Mouse (Mus musculus) midbrain, embryonic 14.5 days (tissue): ENCODE data around the gene Plxnc1. TPM values are rescaled to one million over a fixed set of nuclear protein-coding genes. Genes with fewer than 3 reads are reported as not detected.

Experiments
- ATAC-seq: fragments of 200-750 bp; cut with Nextera tagmentation; 2 replicates; pipeline ENCODE4 v1.8.0; 2017; ENCODE audit warnings: moderate number of reproducible peaks, moderate library complexity; ENCODE audit not compliant: low FRiP score, low TSS enrichment
- DNase-seq: peaks from one replicate; pipeline ENCODE4 v3.0.0-alpha.2; 2015
- H3K27ac ChIP-seq: fragments of 300-500 bp; sonication (generic); replicated peaks from 2 replicates; pipeline ENCODE4 v1.5.1; 2014; ENCODE audit warnings: mild to moderate bottlenecking, low read depth, low read length, moderate library complexity
- H3K27me3 ChIP-seq: fragments of 300-500 bp; sonication (generic); 2 replicates; pipeline ENCODE4 v1.6.1; 2014; ENCODE audit warnings: low read length, control low read depth, mixed read lengths; ENCODE audit not compliant: control insufficient read depth, insufficient read depth
- H3K36me3 ChIP-seq: fragments of 300-500 bp; sonication (generic); 2 replicates; pipeline ENCODE4 v1.6.1; 2014; ENCODE audit warnings: low read length, control low read depth; ENCODE audit not compliant: control insufficient read depth, insufficient read depth
- H3K4me1 ChIP-seq: fragments of 300-500 bp; sonication (generic); 2 replicates; pipeline ENCODE4 v1.6.1; 2014; ENCODE audit warnings: mild to moderate bottlenecking, antibody characterized with exemption, low read length, control low read depth; ENCODE audit not compliant: control insufficient read depth, insufficient read depth
- H3K4me2 ChIP-seq: fragments of 300-500 bp; sonication (generic); 2 replicates; pipeline ENCODE4 v1.6.1; 2014; ENCODE audit warnings: mild to moderate bottlenecking, low read length, moderate library complexity
- H3K4me3 ChIP-seq: fragments of 300-500 bp; sonication (generic); replicated peaks from 2 replicates; pipeline ENCODE4 v1.5.1; 2014; ENCODE audit warnings: low read depth, low read length
- H3K9ac ChIP-seq: fragments of 300-500 bp; sonication (generic); replicated peaks from 2 replicates; pipeline ENCODE4 v1.6.1; 2014; ENCODE audit warnings: mild to moderate bottlenecking, low read length, moderate library complexity
- H3K9me3 ChIP-seq: fragments of 300-500 bp; sonication (generic); 2 replicates; pipeline ENCODE4 v1.6.1; 2016; ENCODE audit warnings: low read length, control low read depth, mixed read lengths; ENCODE audit not compliant: control insufficient read depth
- WGBS: fragments of 180-500 bp; shearing (Covaris S2); extraction: QIAGEN DNeasy Blood & Tissue Kit; methylation state at CpG from one replicate; pipeline ENCODE4 v1.1.7; 2014; 5-methylcytosine and 5-hydroxymethylcytosine counted together
- polyA plus RNA-seq: library from polyadenylated mRNA; unstranded; fragments of >200 nt; fragmentation: Nextera tagmentation; extraction: Ambion mirVana; gene quantifications from 2 replicates; pipeline ENCODE4 v1.2.1, GENCODE M21; 2014

Gene Plxnc1
- polyA plus RNA-seq, 1 experiment from 2014 or later, result 23.4 TPM

DNA sequence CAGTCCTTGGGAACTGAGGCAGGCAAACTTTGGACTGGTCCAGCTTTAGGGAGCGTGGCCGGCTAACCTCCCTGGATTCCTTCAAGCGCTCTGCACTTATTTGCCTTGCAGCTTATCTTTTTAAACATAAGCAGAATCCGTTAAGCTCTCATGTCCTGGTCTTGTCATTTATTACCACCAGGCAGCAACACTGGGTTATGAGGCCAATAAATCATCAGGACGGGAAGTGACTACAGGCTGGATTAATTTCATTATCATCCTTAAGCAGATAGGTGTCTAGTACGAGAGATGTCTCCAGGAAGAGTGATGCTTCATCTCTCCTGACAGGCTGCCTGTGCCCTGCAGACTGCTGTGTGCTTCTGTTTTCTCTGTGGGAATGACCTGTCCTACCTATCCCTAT lies 136.4 kb downstream of the Plxnc1 start:
- no peak overlapping the region for H3K27ac ChIP-seq
- peaks cover 9% of the 10 kb centered on the region; the same call in 1 of the 2 replicates for H3K4me1 ChIP-seq
- H3K36me3 ChIP-seq, result peaks cover 12% of the 10 kb centered on the region
- DNase-seq (no peak), ATAC-seq (no peak)
- no peak overlapping the region for H3K4me3 ChIP-seq
- H3K9me3 ChIP-seq, result no peaks in the 10 kb centered on the region
- H3K4me2 ChIP-seq, result no peak overlapping the region
- 71% methylated on average over 6 of the region's 6 CpGs for WGBS
- H3K27me3 ChIP-seq, result no peaks in the 10 kb centered on the region
- H3K9ac ChIP-seq, result no peak overlapping the region

DNA sequence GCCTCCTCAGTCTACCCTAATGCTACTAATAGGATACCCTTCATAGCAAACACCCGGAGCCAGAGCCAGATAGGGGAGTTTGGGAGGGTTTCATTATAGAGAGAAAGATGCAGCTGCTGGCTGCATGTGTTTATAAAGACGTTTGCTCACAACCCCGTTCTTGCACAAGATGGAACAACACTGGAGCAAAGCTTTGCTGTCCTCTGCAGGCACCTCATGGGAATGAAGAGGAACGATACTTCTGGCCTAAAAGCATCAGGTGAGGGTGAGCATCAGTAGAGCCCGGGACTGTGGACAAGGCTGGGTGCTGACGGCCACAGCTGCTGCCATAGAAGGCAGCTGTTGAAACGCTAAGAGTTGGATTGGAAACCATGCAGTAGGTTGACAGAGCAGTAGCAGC lies 137.3 kb downstream of the Plxnc1 start:
- 82% methylated on average over 7 of the region's 7 CpGs for WGBS
- Histone ChIP-seq H3K4me2 (no peak overlapping the region), H3K4me1 (peaks cover 4% of the 10 kb centered on the region; the same call in 1 of the 2 replicates), H3K4me3 (no peak overlapping the region), H3K9me3 (no peaks in the 10 kb centered on the region), H3K36me3 (peaks cover 12% of the 10 kb centered on the region), H3K9ac (no peak overlapping the region), H3K27me3 (no peaks in the 10 kb centered on the region), H3K27ac (no peak overlapping the region)
- ATAC-seq (no peak), DNase-seq (no peak)

DNA sequence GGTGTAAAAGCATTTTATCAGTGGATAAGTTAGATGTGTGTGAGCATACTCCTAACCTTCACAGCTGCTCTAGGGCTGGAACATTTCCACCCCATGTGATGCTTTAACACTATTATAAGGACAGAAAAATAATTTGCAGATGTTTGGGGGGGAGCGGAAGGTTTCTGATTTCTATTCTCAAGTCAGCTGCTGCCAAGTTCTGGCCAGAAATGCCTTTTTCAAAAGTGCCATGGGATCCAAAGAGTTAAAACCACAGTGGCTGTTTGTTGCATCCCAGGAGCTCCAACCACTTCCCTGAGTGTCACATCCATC lies 139.8 kb downstream of the Plxnc1 start:
- 95% methylated on average over 1 of the region's 1 CpGs for whole genome bisulfite sequencing

DNA sequence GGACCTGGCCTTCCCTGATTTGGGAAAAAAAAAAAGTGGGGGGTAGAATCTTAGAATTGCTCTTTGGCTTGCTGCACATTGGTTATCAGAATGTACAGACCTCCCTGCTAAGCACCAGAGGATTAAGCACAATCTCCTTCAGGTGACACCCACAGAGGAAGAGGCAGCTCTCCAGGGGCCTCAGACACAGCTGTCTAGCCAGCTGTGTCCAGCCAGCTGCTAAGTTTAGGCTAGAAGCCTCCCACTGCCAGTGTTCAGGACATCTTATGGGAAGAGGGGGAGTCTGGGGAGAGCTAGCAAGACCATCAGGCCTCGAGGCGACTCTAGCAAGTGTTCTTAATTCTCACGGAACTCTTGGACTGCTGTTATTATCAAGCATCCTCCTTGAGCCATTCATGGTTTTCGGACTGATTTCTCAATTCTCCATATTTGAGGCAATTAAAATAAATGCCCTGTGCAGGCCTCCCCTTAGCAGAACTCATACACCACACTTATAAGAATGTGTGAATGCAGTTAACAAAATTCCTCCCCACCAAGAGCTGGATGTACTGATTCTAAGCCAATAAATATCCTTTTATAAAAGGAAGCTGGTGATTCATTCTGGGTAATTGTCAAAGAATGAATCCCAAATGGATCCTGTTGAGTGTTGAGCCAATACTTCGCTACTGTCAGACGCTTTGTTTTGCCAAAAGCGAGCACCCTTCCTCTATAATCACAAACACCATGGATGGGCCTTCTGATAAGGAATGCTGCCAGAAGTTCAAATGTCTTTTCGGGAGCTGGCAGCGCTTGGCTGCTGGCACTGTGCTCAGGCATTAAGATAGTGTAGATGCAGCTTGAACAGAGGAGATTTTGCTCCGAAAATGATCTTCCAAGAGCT lies 140.4 kb downstream of the Plxnc1 start:
- H3K9me3 ChIP-seq, result no peaks in the 10 kb centered on the region
- WGBS, result 88% methylated on average over 10 of the region's 10 CpGs
- DNase-seq (no peak), ATAC-seq (no peak)
- H3K4me2 ChIP-seq, result no peak overlapping the region
- peaks cover 11% of the 10 kb centered on the region for H3K36me3 ChIP-seq
- H3K9ac ChIP-seq, result no peak overlapping the region
- H3K4me3 ChIP-seq, result no peak overlapping the region
- H3K4me1 ChIP-seq, result no peaks in the 10 kb centered on the region
- no peaks in the 10 kb centered on the region for H3K27me3 ChIP-seq
- H3K27ac ChIP-seq, result no peak overlapping the region

More for the DNA sequence above, 139.8 kb downstream of the Plxnc1 start:
- Histone ChIP-seq H3K27me3 (no peaks in the 10 kb centered on the region), H3K27ac (no peak overlapping the region), H3K4me2 (no peak overlapping the region), H3K9ac (no peak overlapping the region), H3K4me3 (no peak overlapping the region), H3K9me3 (no peaks in the 10 kb centered on the region), H3K36me3 (peaks cover 11% of the 10 kb centered on the region), H3K4me1 (no peaks in the 10 kb centered on the region)
- DNase-seq (no peak), ATAC-seq (no peak)

DNA sequence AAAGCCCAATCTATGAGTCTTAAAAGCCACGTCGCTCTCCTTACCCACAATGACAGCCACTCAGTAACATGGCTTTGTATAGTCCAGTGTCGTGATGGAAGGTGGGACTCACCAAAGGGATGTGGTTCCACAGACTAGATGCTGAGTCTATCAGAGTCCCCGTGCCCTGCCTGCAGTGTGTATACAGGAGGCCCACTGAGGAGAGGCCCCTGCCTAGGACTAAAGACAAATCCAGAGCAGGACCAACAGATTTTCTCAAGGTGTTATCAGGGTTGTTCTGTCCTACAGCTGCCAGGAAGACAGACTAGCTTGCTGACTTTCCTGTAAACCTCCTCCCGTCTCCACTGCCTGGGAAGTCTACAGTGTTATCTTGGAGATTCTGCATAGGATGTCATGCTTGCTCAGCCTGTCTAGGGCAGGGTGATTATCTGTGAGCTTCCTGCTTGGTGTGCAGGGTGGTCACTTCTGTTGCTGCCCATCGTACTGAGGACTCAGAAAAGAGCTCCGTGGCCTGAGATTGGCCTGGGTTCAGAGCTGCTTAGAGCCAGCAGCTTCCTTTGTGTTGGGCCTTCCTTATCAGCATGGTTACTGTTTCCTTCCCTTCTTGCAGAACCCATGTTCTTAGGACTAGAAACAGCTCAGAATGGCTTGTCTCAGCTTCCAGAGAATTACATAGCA lies 143.8 kb downstream of the Plxnc1 start:
- Histone ChIP-seq H3K27me3 (no peaks in the 10 kb centered on the region), H3K4me1 (no peaks in the 10 kb centered on the region), H3K36me3 (peaks cover 24% of the 10 kb centered on the region), H3K9ac (no peak overlapping the region), H3K4me3 (no peak overlapping the region), H3K27ac (no peak overlapping the region), H3K9me3 (no peaks in the 10 kb centered on the region), H3K4me2 (no peak overlapping the region)
- ATAC-seq (no peak), DNase-seq (no peak)
- WGBS, result 89% methylated on average over 7 of the region's 7 CpGs

DNA sequence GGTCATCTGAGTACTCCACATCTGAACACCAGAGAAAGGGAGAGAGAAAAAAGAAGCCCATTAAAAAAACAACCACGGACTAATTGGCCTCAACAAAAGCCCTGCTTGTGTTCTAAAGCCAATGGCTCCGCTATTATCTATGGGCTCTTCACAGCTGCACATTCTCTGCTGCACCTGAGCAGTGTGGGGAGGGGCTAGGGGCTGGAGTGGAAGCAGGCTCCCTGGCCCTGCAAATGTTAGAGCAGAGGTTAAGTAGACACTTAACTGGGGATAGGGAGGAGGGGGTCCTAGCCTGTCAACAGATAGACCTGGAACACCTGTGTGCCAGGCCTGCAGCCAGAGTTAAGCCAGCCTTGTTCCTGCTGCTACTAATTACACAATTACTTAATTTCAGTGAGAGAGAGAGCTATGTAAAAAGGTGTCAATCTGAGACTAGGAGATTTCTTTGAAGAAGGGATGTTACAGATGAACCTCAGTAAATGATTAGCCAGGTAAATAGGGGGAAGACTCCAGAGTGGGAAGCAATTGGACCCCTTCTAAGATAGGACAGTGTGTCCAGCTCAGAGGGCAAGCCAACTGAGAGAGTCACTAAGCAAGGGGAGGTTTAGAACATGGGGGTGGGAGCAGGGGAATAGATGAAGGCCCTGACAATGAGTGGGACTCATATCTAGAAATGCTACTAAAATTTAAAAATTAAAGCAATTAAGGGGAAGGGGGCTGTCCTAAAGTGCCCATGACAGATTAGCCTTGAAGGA lies 145.0 kb downstream of the Plxnc1 start:
- Histone ChIP-seq H3K36me3 (peaks cover 26% of the 10 kb centered on the region), H3K9me3 (no peaks in the 10 kb centered on the region), H3K27me3 (no peaks in the 10 kb centered on the region), H3K9ac (no peak overlapping the region), H3K4me2 (no peak overlapping the region), H3K4me3 (no peak overlapping the region), H3K27ac (no peak overlapping the region), H3K4me1 (no peaks in the 10 kb centered on the region)
- ATAC-seq (no peak), DNase-seq (no peak)
- 31% methylated on average over 2 of the region's 2 CpGs for WGBS

DNA sequence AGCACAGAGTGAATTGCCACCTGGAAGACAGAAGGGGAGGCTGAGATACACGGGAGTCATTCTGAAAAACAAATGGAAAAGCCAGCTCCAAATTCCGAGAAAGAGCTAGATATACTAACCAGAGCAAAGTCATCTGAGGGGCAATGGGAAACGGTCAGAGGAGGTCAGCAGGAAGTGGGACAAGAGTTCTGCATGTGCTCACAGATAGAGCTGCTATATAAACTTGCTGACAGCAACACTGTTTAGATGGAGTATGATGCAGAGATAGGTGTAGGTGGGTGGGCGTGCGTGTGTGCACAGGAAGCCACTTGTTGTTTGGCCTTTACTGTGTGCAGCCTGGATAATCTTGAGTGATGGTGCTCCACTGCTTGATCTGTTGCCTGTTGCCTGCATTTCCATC lies 146.5 kb downstream of the Plxnc1 start:
- ATAC-seq (no peak), DNase-seq (no peak)
- 89% methylated on average over 5 of the region's 5 CpGs for WGBS
- no peaks in the 10 kb centered on the region for H3K4me1 ChIP-seq
- no peak overlapping the region for H3K4me3 ChIP-seq
- no peak overlapping the region for H3K27ac ChIP-seq
- H3K9me3 ChIP-seq, result no peaks in the 10 kb centered on the region
- H3K36me3 ChIP-seq, result peaks cover 36% of the 10 kb centered on the region
- H3K9ac ChIP-seq, result no peak overlapping the region
- H3K27me3 ChIP-seq, result no peaks in the 10 kb centered on the region
- H3K4me2 ChIP-seq, result no peak overlapping the region

DNA sequence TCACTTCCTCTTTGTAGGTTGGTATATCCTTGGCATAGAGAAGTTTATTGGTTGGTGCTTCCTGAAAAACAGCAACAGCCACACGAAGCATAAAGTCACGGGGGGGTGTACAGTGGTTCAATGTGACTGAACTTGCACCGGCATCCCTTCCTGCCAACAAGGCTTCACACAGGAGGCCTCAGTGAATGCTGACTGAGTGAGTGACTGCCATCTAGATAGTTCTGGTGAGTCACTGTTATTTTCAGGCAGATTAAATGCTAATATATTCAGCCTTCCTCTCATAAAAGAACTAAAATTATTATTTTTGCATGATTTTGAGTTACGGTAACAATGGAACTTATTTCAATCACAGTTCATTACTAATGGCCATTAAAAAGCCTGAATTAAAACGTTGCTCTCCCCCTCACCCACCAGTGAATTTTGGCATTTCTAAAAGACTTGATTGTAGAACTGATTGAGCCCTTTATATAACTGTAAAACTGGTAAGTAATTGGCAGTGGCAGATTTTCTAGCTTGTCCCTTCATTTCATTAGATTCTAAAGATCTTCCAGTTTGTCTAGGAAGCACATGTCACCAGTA lies 149.9 kb downstream of the Plxnc1 start:
- Histone ChIP-seq H3K4me2 (no peak overlapping the region), H3K9me3 (no peaks in the 10 kb centered on the region), H3K4me1 (no peaks in the 10 kb centered on the region), H3K4me3 (no peak overlapping the region), H3K36me3 (peaks cover 52% of the 10 kb centered on the region), H3K27me3 (no peaks in the 10 kb centered on the region), H3K27ac (no peak overlapping the region), H3K9ac (no peak overlapping the region)
- DNase-seq, result no peak
- WGBS, result 91% methylated on average over 5 of the region's 5 CpGs
- ATAC-seq, result no peak
